Mouse (Mus musculus) yolk sac, embryonic 10.5 days (tissue): Measurements from ENCODE around the gene Twf2.

Source experiments
- DNase-seq: peaks from one replicate; pipeline ENCODE4 v3.0.0-alpha.2; 2017; ENCODE audit warnings: low spot score

Gene Twf2

GRCm38 (mm10) chr9:106211680-106212593 lies 9.0 kb downstream of the Twf2 start:
- peak; percentile 84 for DNase-seq

- no peak for DNase-seq
Observed at GRCm38 (mm10) chr9:106212594-106212981, 9.7 kb downstream of the Twf2 start.

GRCm38 (mm10) chr9:106215341-106216125 lies 12.6 kb downstream of the Twf2 start:
- DNase-seq = no peak

- DNase-seq = no peak
Observed at GRCm38 (mm10) chr9:106216971-106217370, 14.1 kb downstream of the Twf2 start.

GRCm38 (mm10) chr9:106220894-106221523 lies 18.1 kb downstream of the Twf2 start:
- no peak for DNase-seq

GRCm38 (mm10) chr9:106222261-106222851 lies 19.4 kb downstream of the Twf2 start, which contains the start of gene Tlr9:
TSS of gene Tlr9 (plus strand) at chr9:106222598.
- no peak for DNase-seq

- DNase-seq = no peak
Observed at GRCm38 (mm10) chr9:106222994-106223393, 20.1 kb downstream of the Twf2 start.

GRCm38 (mm10) chr9:106225469-106226150 lies 22.7 kb downstream of the Twf2 start:
- DNase-seq = no peak

GRCm38 (mm10) chr9:106226151-106226682 lies 23.3 kb downstream of the Twf2 start:
- no peak for DNase-seq

- DNase-seq = peak; percentile 84
Observed at GRCm38 (mm10) chr9:106227790-106228429, 25.0 kb downstream of the Twf2 start.

GRCm38 (mm10) chr9:106230051-106230733 lies 27.3 kb downstream of the Twf2 start:
- DNase-seq = no peak

- DNase-seq = no peak
Observed at GRCm38 (mm10) chr9:106230734-106231106, 27.8 kb downstream of the Twf2 start.

- DNase-seq = no peak
Observed at GRCm38 (mm10) chr9:106231220-106231619, 28.3 kb downstream of the Twf2 start.

GRCm38 (mm10) chr9:106231816-106232215 lies 28.9 kb downstream of the Twf2 start:
- DNase-seq = no peak

- no peak for DNase-seq
Observed at GRCm38 (mm10) chr9:106232956-106233355, 30.0 kb downstream of the Twf2 start.

- DNase-seq = no peak
Observed at GRCm38 (mm10) chr9:106233953-106234352, 31.0 kb downstream of the Twf2 start.

- DNase-seq = no peak
Observed at GRCm38 (mm10) chr9:106235194-106235830, 32.4 kb downstream of the Twf2 start.

- DNase-seq = no peak
Observed at GRCm38 (mm10) chr9:106236156-106236817, 33.4 kb downstream of the Twf2 start.

- no peak for DNase-seq
Observed at GRCm38 (mm10) chr9:106236818-106237211, 33.9 kb downstream of the Twf2 start.
